Mouse (Mus musculus) left cerebral cortex, adult 2 months (tissue): ENCODE results near the gene Arf1. TPM values are rescaled to one million over a fixed set of nuclear protein-coding genes. Genes with fewer than 3 reads are reported as not detected.
A peak's percentile ranks its signal among the peaks of the same experiment; 100 is the strongest.

Experiments
- DNase-seq, 2 experiments: peaks; one replicate each; pipeline ENCODE4 v3.0.0; 2021 to 2022; ENCODE audit warnings: low spot score in 2 of 2, mixed read lengths in 1 of 2; ENCODE audit errors: extremely low spot score in 1 of 2
- H3K27ac ChIP-seq: fragments of 200-600 bp; 2 replicates; pipeline ENCODE4 v1.8.1; 2022
- H3K4me3 ChIP-seq: fragments of 200-600 bp; 2 replicates; pipeline ENCODE4 v1.8.1; 2022
- CTCF ChIP-seq: fragments of 200-600 bp; IDR thresholded peaks from 2 replicates; pipeline ENCODE4 v1.8.1; 2022; ENCODE audit warnings: antibody characterized with exemption, mild to moderate bottlenecking, moderate library complexity
- intact Hi-C: fragments of 180-260 bp; cut with DNase I; formaldehyde crosslinking; loops from one replicate; pipeline ENCODE4 v1.15.1; 2025
- total RNA-seq, 2 experiments: library from RNA; stranded (reverse); gene quantifications; 2 replicates each; pipeline ENCODE4 v1.2.3; 2021

Arf1 gene
- total RNA-seq, 2 experiments from 2014 or later, result 409 to 423 TPM

GRCm38 (mm10) chr11:59182864-59183331, 45.2 kb downstream of the Arf1 start, which contains the start of gene Gjc2:
Gene Gjc2 (minus strand): TSS chr11:59183213.
- intact Hi-C loops, result loop anchor here (2.0 to 5.0 kb wide), 2 partner anchors 20 to 211 kb away; partner anchors contain the start of gene Iba57
- no peak for TF ChIP-seq CTCF
- Histone ChIP-seq H3K4me3 (peak within 1 kb of the TSS; percentile 22), H3K27ac (peak within 1 kb of the TSS; percentile 65)
- peak; percentile 28 to 36 for DNase-seq

DNA sequence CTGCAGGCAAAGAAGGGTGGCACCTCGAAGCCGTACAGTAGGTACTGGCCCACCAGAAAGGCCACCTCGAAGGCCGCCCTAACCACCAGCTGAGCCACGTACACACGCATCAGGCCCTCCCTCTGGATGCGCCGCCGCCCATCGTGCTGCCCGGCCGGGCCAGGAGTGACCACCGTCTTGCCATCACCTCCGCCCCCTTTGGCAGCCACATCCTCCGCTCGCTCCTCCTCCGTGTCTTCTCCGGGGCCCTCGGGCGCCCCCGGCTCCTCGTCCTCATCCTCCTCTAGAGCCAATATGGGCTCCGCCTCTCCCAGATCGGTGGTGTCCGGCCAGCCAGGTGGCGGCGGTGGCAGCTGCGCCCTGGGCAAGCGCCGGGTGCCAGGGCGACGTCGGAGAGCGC, 51.1 kb downstream of the Arf1 start:
- intact Hi-C loops, result no loop called here
- no peak for DNase-seq
- TF ChIP-seq CTCF, result no peak
- Histone ChIP-seq H3K27ac (no peak overlapping the region), H3K4me3 (no peak overlapping the region)

GRCm38 (mm10) chr11:59176475-59176874, 51.6 kb downstream of the Arf1 start:
- Histone ChIP-seq H3K27ac (no peak overlapping the region), H3K4me3 (no peak overlapping the region)
- TF ChIP-seq CTCF, result no peak
- intact Hi-C loops, result no loop called here
- no peak for DNase-seq

DNA sequence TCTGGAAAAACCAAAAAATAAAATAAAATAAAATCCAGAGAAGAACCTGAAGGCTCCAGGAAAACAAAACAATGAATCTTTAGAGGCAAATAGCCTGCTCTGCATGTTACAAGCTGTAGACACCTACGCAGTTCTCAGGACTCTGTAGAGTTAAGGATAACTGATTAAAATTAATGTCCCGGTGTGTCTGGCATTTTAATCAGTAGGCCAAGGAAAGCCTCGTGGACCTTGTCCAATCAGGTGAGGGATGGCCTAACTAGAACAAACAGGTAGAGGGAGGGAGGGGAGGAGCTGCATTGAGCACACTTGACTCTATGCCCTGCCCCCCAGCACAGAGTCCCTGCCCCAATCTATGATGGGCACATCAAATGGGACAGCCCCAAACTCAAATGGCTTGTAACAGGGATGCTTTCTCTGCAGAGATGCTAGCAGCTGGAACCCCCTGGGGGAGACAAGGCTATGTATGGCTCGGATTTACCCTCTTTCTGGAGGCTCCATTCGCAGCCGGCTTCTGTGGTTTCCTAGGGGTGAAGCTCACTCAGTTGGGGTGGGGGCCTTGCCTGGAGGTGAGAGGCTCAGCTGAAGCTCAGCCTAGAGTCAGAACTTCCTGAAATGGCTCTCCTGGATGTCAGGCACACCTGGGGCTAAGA, 53.8 kb downstream of the Arf1 start:
- DNase-seq, result no peak
- intact Hi-C loops, result no loop called here

GRCm38 (mm10) chr11:59170549-59170948, 57.5 kb downstream of the Arf1 start:
- intact Hi-C loops, result no loop called here
- Histone ChIP-seq H3K4me3 (no peak overlapping the region), H3K27ac (no peak overlapping the region)
- TF ChIP-seq CTCF, result no peak
- no peak for DNase-seq

More for the DNA sequence above, 53.8 kb downstream of the Arf1 start:
- H3K4me3 ChIP-seq, result no peak overlapping the region
- TF ChIP-seq CTCF, result no peak
- no peak overlapping the region for H3K27ac ChIP-seq

DNA sequence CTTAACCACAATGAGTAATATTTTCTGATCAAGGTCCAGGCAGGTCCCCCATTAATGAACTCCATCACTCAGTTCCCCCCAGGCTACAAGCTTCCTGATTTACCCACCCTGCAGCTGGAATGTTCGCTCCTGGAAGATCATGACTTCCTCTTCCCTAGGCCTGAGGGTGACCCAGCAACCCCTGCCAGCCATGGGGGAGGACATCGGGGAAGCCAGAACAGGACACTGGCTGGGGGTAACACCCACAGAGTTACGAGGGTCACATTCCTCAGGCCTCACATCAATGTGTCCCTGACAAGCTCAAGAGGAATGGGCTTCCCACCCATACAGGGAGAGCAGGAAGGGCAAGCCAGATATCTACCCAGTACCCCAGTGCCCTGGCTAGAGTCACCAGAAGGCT, 58.3 kb downstream of the Arf1 start:
- H3K27ac ChIP-seq, result no peak overlapping the region
- no peak overlapping the region for H3K4me3 ChIP-seq
- intact Hi-C loops, result no loop called here
- no peak for TF ChIP-seq CTCF
- DNase-seq, result no peak

GRCm38 (mm10) chr11:59165616-59166241, 62.3 kb downstream of the Arf1 start:
- H3K27ac ChIP-seq, result no peak overlapping the region
- intact Hi-C loops, result no loop called here
- TF ChIP-seq CTCF, result no peak
- no peak for DNase-seq
- H3K4me3 ChIP-seq, result no peak overlapping the region

DNA sequence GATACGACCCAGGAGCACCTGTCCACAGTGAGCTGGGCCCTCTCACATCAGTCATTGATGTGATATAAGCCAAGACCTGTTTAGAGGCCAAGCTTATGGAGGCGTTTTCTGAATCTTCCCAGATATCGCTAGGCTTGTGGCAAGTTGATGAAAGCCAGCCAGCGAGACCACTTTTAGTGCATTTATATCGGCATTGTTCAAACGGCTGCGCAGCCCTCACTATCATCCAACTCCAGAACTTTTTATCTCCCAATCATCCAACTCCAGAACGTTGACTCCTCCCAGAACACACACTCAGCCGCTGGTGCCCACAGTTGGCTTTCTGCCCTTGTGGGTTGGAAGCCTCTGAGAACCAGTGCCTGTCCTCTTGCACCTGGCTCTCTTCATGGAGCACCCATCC, 63.7 kb downstream of the Arf1 start:
- peak overlapping the region; percentile 99 for H3K27ac ChIP-seq
- intact Hi-C loops, result no loop called here
- H3K4me3 ChIP-seq, result no peak overlapping the region
- no peak for DNase-seq
- TF ChIP-seq CTCF, result no peak

DNA sequence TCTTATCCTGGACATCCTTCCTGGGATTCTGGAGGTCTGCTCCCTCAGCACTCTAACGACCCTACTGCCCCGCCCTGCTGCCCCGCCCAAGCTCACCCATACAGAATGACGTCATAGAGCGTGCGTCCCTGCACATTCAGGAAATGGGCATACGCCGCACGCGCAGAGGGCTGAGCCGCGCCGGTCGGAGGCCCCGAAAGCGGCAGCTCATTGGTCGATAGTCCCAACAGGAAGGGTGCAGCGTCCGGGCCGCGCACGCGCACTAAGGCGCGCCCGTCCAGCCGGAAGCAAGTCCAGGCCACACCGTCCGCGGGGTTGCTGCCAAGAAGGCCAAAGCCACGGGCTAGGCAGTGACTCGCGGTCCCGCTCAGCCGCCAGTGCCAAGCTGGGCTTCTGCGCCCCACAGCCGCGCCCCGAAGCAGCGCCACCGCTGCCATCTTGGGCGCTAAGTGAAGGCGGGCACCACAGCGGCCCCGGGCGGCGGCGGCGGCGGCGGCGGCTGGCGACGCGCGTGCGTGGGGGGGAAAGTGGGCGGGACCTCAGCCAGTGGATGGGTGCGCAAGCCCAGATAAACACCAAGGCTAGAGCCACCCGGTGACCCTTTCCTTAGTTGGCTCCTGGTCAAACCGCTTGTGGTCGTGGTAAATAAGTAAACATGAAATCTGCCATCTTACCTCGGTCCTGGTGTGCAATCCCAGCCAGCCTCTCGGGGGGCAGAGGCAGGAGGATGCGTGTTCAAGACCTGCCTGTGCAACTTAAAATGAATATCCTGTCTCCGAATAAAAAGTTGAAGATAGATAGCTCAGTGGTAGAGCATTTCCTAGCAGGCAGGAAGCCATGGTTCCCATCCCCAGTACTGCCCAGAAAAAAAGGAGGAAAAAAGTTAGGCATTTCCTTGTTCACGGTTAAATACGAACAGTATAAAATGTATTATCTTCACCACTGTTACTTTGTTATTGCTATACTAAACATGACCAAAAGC, 64.5 kb downstream of the Arf1 start, which contains the start of gene Iba57:
TSS of gene Iba57 (minus strand) at position 485 of the 982 bp plus-strand sequence.
- peak; percentile 97 to 99 for DNase-seq
- intact Hi-C loops, result loop anchor here (1.0 to 2.0 kb wide), 2 partner anchors 19 to 65 kb away; partner anchors contain the start of genes Arf1 and Gjc2

DNA sequence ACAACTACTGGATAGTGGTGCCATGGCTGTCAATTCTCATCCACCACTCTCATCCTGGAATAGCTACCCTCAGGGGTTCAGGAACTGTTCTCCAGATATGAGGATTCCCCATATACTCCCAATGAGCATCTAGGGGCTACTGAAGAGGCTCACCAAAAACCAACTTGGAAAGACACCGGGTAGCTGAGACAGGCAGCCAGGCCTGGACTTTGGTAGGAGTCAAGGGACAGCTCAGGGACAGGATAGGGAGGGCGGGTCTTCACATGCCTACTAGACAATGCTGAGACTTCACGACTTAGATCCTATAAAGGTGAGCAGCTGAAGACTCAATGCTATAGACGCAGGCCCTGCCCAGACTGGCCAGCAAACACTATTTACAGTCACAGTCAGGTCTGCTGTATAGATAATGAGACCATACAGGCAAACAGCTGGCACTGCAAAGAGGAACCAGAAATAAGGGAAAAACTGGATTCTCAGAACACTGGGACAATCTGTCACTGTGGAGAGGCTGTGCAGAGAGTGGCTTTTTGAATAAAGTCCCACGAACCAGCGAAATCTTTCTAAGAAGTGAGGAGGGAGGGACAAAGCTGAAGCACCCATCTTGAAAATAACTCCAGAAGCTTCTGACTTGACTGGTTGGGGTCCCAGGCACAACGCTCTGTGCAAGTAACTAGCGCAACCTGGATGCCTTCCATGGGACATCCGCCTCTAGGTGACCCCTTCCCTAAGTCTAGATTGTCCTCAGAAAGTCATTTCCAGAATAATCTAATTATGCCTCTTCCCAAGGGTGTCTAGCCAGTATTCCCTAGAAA, 65.4 kb downstream of the Arf1 start:
- no peak for TF ChIP-seq CTCF
- DNase-seq, result no peak
- intact Hi-C loops, result loop anchor here (1.0 to 2.0 kb wide), 2 partner anchors 20 to 66 kb away; partner anchors contain the start of genes Arf1 and Gjc2
- H3K4me3 ChIP-seq, result peak overlapping the region; percentile 60
- peak overlapping the region; percentile 99 for H3K27ac ChIP-seq

More for the DNA sequence above, 64.5 kb downstream of the Arf1 start, which contains the start of gene Iba57:
- Histone ChIP-seq H3K4me3 (peak within 1 kb of the TSS; percentile 60), H3K27ac (peak within 1 kb of the TSS; percentile 99)
- TF ChIP-seq CTCF, result peak; percentile 45

Other genes starting within 250 kb of the Arf1 start
- gene Obscn, start 91.9 kb downstream of the Arf1 start, total RNA-seq, result 1 to 10 TPM; 1.5 to 1.9 TPM
- 1 to 10 TPM; 7.4 to 7.8 TPM for gene Iba57, start 64.5 kb downstream of the Arf1 start, total RNA-seq
- gene Gjc2, start 45.1 kb downstream of the Arf1 start, total RNA-seq, result 1 to 10 TPM; 7.4 to 8.0 TPM
- 100 to 1,000 TPM; 135 TPM for gene Guk1, start 36.1 kb downstream of the Arf1 start, total RNA-seq
- gene Mrpl55, start 25.8 kb downstream of the Arf1 start, total RNA-seq, result 10 to 100 TPM; 33.8 to 33.9 TPM
- 10 to 100 TPM; 21.0 to 23.6 TPM for gene 2310033P09Rik, start 19.9 kb downstream of the Arf1 start, total RNA-seq
- gene Wnt3a, start 62.5 kb upstream of the Arf1 start, total RNA-seq, result not detected
- gene Wnt9a, start 78.7 kb upstream of the Arf1 start, total RNA-seq, result 10 to 100 TPM; 12.2 to 19.7 TPM
- gene Prss38, start 147.4 kb upstream of the Arf1 start, total RNA-seq, result not detected
- gene Jmjd4, start 221.8 kb upstream of the Arf1 start, total RNA-seq, result 10 to 100 TPM; 27.3 to 27.4 TPM
- 100 to 1,000 TPM; 379 to 395 TPM for gene Snap47, start 222.9 kb upstream of the Arf1 start, total RNA-seq
- gene Zfp867, start 244.2 kb upstream of the Arf1 start, total RNA-seq, result 1 to 10 TPM; 3.3 to 4.8 TPM